Mouse (Mus musculus): ENCODE measurements around the gene Cyp27b1. TPM values are rescaled to one million over a fixed set of nuclear protein-coding genes. Genes with fewer than 3 reads are reported as not detected.
"Not testable (repeated sequence)": the region's sequence is repeated elsewhere in the genome, so short reads cannot be mapped to it uniquely, and the experiment has no call there.

Gene Cyp27b1
- polyA plus RNA-seq, 1 experiment from 2014 or later, result 0.13 TPM

DNA sequence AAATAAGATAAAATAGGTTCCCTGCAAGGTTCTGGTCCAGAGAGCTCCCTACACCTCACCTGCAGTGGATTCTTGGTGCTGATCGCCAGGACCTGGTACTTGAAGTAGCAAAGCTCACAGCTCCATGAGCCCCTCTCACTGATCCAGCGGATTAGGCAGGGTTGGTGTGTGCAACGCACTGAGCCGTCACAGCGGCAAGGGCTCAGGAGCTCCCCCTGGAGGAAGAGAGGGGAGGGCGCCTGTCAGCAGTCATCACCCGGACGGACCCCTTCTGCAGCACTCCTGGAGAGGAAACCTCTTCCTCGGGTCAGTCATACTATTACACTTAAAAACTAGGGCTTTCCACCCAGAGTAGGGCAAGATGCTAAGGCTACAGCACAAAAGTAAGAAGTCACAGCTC is 10.1 kb downstream of the Cyp27b1 start:
- peaks cover 45% of the 10 kb centered on the region for H3K27me3 ChIP-seq (ENCODE audit: control insufficient read depth, insufficient read depth, low read length)
- no peaks in the 10 kb centered on the region for H3K9me3 ChIP-seq (replicated peaks; ENCODE audit: control insufficient read depth, low read length)
- H3K4me1 ChIP-seq (ENCODE audit: control insufficient read depth, insufficient read depth, low read length), result peaks cover 6% of the 10 kb centered on the region
- WGBS (ENCODE audit: insufficient replicate concordance), result 2% methylated on average over 9 of the region's 9 CpGs
- no peak overlapping the region for H3K4me3 ChIP-seq (ENCODE audit: low read depth, low read length)
- no peak overlapping the region for H3K27ac ChIP-seq (ENCODE audit: low read depth, low read length)
- H3K36me3 ChIP-seq (ENCODE audit: control insufficient read depth, insufficient read depth, low read length), result no peaks in the 10 kb centered on the region
- H3K4me2 ChIP-seq, result peak overlapping the region; percentile 100; the same call in 1 of the 2 replicates
- no peak overlapping the region for H3K9ac ChIP-seq (ENCODE audit: low read depth, low read length)
- no peak for ATAC-seq (replicated peaks; ENCODE audit: insufficient number of reproducible peaks, low FRiP score, low TSS enrichment)

DNA sequence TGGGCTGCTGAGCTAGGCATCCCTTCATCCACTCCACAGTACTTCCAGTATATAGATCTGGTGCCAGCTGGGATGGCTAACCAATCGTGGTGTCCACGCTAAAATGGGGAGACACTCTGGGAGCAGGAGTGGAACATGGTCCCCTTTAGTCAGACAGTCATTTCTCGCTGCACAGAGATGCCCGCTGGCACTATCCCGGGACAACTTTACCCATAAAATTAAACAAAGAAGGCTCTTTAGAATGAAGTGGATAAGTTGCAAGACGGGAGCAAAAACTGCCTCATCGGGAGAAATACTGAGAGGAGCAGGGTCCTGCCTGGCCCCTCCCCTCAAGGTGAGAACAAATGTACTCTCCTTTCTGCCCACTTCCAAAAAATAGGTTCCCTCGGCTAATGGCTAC is 10.7 kb downstream of the Cyp27b1 start:
- no peak overlapping the region for H3K9ac ChIP-seq (ENCODE audit: low read depth, low read length)
- 15% methylated on average over 8 of the region's 8 CpGs for WGBS (ENCODE audit: insufficient replicate concordance)

DNA sequence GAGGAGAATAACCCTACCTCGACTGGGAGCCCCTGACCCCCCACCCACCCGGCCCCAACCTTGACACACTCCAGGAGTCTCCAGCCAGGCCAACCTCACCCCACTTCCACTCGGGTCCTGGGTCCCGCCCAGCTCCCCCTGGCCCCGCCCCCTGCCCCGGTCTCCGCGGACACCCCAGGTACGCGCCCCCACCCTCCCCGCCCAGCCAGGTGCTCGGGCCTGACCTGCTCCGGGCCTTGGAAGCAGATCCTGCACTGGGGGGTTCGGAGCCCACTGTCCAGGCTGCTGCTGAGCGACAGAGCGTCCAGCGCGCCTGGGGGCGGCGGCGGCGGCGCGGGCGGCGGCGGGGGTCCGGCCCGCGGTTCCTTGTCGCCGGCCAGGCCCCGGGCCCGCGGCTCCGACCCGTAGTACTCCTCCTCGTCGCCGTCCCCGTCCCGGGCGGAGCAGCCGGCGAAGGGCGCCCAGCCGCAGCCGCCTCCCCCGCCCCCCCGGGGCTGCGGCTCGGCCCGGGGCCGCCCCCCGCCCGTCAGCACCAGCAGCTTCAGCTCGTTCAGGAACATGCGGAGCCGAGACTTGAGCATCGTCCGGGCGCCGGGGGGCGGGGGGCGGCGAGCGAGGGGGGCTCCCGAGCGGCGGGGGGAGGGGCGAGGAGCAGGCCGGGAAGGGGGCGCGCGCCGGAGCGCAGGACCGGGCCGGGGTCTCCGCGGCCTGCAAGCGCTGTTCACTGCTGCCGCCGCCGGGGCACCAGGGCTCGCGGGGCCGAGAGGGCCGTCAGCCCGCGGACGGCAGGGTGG is 11.3 kb downstream of the Cyp27b1 start:
- H3K27me3 ChIP-seq (ENCODE audit: control insufficient read depth, insufficient read depth, low read length), result peaks cover 45% of the 10 kb centered on the region
- no peak overlapping the region for H3K27ac ChIP-seq (ENCODE audit: low read depth, low read length)

More for the DNA sequence above, 10.7 kb downstream of the Cyp27b1 start:
- Histone ChIP-seq H3K36me3 (ENCODE audit: control insufficient read depth, insufficient read depth, low read length) (no peaks in the 10 kb centered on the region), H3K4me3 (ENCODE audit: low read depth, low read length) (peak overlapping the region; percentile 84), H3K4me1 (ENCODE audit: control insufficient read depth, insufficient read depth, low read length) (peaks cover 6% of the 10 kb centered on the region), H3K9me3 (replicated peaks; ENCODE audit: control insufficient read depth, low read length) (no peaks in the 10 kb centered on the region), H3K4me2 (peak overlapping the region; percentile 100), H3K27ac (ENCODE audit: low read depth, low read length) (no peak overlapping the region), H3K27me3 (ENCODE audit: control insufficient read depth, insufficient read depth, low read length) (peaks cover 45% of the 10 kb centered on the region)
- ATAC-seq (replicated peaks; ENCODE audit: insufficient number of reproducible peaks, low FRiP score, low TSS enrichment), result no peak

DNA sequence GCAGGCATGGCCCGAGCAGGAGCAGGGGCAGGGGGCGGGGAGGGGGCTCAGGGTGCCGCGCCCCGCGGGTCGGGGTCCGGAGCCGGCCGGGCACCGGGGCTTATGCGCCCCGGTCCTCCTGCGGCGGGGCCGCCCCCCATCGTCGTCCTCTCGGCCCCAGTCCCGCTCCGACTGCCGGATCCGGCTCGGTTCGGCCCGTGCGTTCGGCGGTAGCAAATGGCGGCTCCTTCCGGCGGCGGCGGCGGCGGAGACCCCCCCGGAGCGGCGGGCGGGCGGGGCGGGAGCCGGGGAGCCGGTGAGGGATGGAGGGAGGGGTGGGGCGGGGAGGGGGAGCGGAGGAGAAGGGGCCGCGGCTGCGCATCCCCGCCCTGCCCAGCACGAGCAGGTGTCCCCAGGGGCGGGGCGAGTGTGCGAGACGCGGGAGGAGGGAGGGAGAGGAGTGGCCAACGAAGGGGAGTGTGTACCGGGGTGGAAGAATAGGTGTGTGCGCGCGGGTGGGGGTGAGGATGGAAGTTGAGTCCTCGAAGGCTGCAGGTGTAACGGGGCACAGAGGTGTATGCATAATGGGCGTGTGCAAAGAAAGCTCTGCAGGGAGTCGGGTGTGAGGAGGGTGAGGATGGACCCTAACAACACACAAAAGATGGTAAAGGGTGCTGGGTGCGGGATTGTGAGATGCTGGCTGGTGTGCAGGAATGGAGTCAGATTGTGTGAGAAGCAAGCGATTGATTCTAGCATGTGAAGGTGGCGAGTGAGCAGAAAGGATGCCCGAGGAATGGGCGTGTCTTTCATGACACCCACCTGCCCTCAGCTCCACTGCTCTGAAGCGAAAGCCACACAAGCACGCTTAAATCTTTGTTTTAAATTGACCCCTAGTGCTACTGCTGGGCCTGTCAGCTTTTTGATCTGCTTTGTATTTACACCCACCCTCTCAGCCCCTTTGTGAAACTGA is 12.2 kb downstream of the Cyp27b1 start, which contains the start of gene March9:
Gene March9 (minus strand): TSS at position 217 of the 949 bp plus-strand sequence.
- peak within 1 kb of the TSS; percentile 84 for H3K4me3 ChIP-seq (ENCODE audit: low read depth, low read length)
- no peaks in the 10 kb centered on the region for H3K9me3 ChIP-seq (replicated peaks; ENCODE audit: control insufficient read depth, low read length)
- peaks cover 4% of the 10 kb centered on the region for H3K36me3 ChIP-seq (ENCODE audit: control insufficient read depth, insufficient read depth, low read length)
- no peak within 1 kb of the TSS for H3K27ac ChIP-seq (ENCODE audit: low read depth, low read length)
- H3K9ac ChIP-seq (ENCODE audit: low read depth, low read length), result peak within 1 kb of the TSS; percentile 72
- H3K27me3 ChIP-seq (ENCODE audit: control insufficient read depth, insufficient read depth, low read length), result peaks cover 45% of the 10 kb centered on the region
- no peak; the same call in 1 of the 2 replicates for ATAC-seq (replicated peaks; ENCODE audit: insufficient number of reproducible peaks, low FRiP score, low TSS enrichment)
- H3K4me1 ChIP-seq (ENCODE audit: control insufficient read depth, insufficient read depth, low read length), result peaks cover 14% of the 10 kb centered on the region
- peak within 1 kb of the TSS; percentile 100 for H3K4me2 ChIP-seq
- WGBS (ENCODE audit: insufficient replicate concordance), result 2% methylated on average over 44 of the region's 72 CpGs

More for the DNA sequence above, 11.3 kb downstream of the Cyp27b1 start:
- H3K36me3 ChIP-seq (ENCODE audit: control insufficient read depth, insufficient read depth, low read length), result no peaks in the 10 kb centered on the region
- WGBS (ENCODE audit: insufficient replicate concordance), result under 1% methylated on average over 43 of the region's 92 CpGs
- H3K4me2 ChIP-seq, result peak overlapping the region; percentile 100
- H3K9me3 ChIP-seq (replicated peaks; ENCODE audit: control insufficient read depth, low read length), result no peaks in the 10 kb centered on the region
- peak overlapping the region; percentile 84 for H3K4me3 ChIP-seq (ENCODE audit: low read depth, low read length)
- peaks cover 6% of the 10 kb centered on the region for H3K4me1 ChIP-seq (ENCODE audit: control insufficient read depth, insufficient read depth, low read length)
- H3K9ac ChIP-seq (ENCODE audit: low read depth, low read length), result peak overlapping the region; percentile 72
- ATAC-seq (replicated peaks; ENCODE audit: insufficient number of reproducible peaks, low FRiP score, low TSS enrichment), result no peak

DNA sequence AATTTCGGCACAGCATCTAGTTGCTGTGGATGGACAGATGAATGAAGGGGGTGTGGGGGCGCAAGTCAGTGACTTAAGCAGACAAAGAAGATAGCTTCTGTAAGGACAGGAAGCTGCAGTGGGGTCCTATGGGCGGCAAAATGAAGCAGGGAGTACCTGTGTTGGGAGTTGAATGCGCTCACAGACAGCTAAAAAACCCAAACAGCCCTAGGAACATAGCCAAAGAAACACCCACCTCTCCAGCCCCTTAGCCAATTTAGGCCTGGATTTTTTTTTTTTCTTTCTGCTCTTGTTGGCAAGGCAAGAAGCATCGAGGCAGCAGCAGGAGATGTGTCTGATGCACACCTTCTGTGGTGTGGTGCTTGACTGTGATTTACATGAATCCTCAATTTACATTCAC is 13.0 kb downstream of the Cyp27b1 start:
- no peak overlapping the region for H3K27ac ChIP-seq (ENCODE audit: low read depth, low read length)
- H3K9me3 ChIP-seq (replicated peaks; ENCODE audit: control insufficient read depth, low read length), result no peaks in the 10 kb centered on the region
- no peak overlapping the region for H3K4me3 ChIP-seq (ENCODE audit: low read depth, low read length)
- no peak for ATAC-seq (replicated peaks; ENCODE audit: insufficient number of reproducible peaks, low FRiP score, low TSS enrichment)
- H3K9ac ChIP-seq (ENCODE audit: low read depth, low read length), result no peak overlapping the region
- H3K4me1 ChIP-seq (ENCODE audit: control insufficient read depth, insufficient read depth, low read length), result peaks cover 16% of the 10 kb centered on the region
- 44% methylated on average over 5 of the region's 5 CpGs for WGBS (ENCODE audit: insufficient replicate concordance)
- H3K4me2 ChIP-seq, result no peak overlapping the region
- peaks cover 45% of the 10 kb centered on the region for H3K27me3 ChIP-seq (ENCODE audit: control insufficient read depth, insufficient read depth, low read length)
- peaks cover 12% of the 10 kb centered on the region for H3K36me3 ChIP-seq (ENCODE audit: control insufficient read depth, insufficient read depth, low read length)

DNA sequence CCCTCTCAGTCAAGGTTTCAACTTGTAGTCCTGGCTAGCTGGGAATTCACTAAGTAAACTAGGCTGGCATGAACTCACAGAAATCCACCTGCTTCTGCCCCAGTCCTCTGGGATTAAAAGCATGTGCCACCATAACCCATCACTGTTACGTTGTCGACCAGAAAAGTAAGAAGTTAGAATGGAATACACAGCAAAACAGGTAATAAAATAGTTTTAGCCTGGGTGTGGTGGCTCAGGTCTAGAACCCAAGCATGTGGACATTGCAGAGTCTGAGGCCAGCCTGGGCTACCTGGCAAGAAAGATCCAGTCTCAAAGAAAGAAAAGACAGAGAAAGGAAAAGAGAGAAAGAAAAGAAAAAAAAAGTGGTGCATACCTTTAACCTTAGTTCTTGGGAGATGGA is 13.5 kb downstream of the Cyp27b1 start:
- no peak for ATAC-seq (replicated peaks; ENCODE audit: insufficient number of reproducible peaks, low FRiP score, low TSS enrichment)
- peaks cover 17% of the 10 kb centered on the region for H3K36me3 ChIP-seq (ENCODE audit: control insufficient read depth, insufficient read depth, low read length)

DNA sequence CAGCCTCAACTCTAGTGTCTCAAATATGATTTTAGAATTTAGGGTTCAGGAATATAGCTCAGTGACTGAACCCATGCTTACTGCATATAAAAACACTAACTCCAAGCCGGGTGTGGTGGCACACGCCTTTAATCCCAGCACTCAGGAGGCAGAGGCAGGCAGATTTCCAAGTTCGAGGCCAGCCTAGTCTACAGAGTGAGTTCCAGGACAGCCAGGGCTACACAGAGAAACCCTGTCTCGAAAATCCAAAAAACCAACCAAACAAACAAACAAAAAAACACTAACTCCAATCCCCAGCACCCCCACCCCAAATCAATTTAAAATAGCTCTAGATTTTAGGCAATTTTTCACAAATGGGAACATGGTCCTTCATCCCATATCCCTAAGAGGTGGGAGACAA is 14.1 kb downstream of the Cyp27b1 start:
- H3K27me3 ChIP-seq (ENCODE audit: control insufficient read depth, insufficient read depth, low read length), result peaks cover 41% of the 10 kb centered on the region
- not testable (repeated sequence) for H3K27ac ChIP-seq (ENCODE audit: low read depth, low read length)

More for the DNA sequence above, 13.5 kb downstream of the Cyp27b1 start:
- 60% methylated on average over 2 of the region's 2 CpGs for WGBS (ENCODE audit: insufficient replicate concordance)
- Histone ChIP-seq H3K27me3 (ENCODE audit: control insufficient read depth, insufficient read depth, low read length) (peaks cover 43% of the 10 kb centered on the region), H3K9me3 (replicated peaks; ENCODE audit: control insufficient read depth, low read length) (no peaks in the 10 kb centered on the region), H3K4me1 (ENCODE audit: control insufficient read depth, insufficient read depth, low read length) (peaks cover 16% of the 10 kb centered on the region), H3K4me2 (no peak overlapping the region), H3K4me3 (ENCODE audit: low read depth, low read length) (no peak overlapping the region), H3K9ac (ENCODE audit: low read depth, low read length) (no peak overlapping the region), H3K27ac (ENCODE audit: low read depth, low read length) (no peak overlapping the region)

DNA sequence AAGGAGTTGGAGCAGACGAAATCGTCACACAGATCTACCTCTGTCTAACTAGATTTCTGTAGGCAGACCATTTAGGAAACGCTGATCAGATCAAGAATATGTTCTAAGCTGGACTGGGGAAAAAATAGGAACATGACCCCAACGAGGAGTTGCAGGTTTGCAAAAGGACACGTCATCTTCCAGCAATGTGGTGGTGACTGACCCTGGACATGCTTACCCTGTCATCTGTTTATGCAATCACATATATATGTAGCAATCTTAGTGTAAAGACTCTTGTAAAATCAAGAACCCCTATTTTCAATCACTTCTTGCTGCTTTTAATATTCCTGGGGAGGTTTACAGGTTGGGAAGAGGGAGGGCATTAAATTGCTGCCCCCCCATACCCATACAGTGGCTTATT is 14.5 kb downstream of the Cyp27b1 start:
- H3K4me2 ChIP-seq, result no peak overlapping the region
- H3K27ac ChIP-seq (ENCODE audit: low read depth, low read length), result no peak overlapping the region
- peaks cover 37% of the 10 kb centered on the region for H3K27me3 ChIP-seq (ENCODE audit: control insufficient read depth, insufficient read depth, low read length)
- no peak overlapping the region for H3K4me3 ChIP-seq (ENCODE audit: low read depth, low read length)
- peaks cover 16% of the 10 kb centered on the region for H3K4me1 ChIP-seq (ENCODE audit: control insufficient read depth, insufficient read depth, low read length)
- no peak for ATAC-seq (replicated peaks; ENCODE audit: insufficient number of reproducible peaks, low FRiP score, low TSS enrichment)
- H3K9me3 ChIP-seq (replicated peaks; ENCODE audit: control insufficient read depth, low read length), result no peaks in the 10 kb centered on the region
- 73% methylated on average over 5 of the region's 5 CpGs for WGBS (ENCODE audit: insufficient replicate concordance)
- peaks cover 26% of the 10 kb centered on the region for H3K36me3 ChIP-seq (ENCODE audit: control insufficient read depth, insufficient read depth, low read length)
- no peak overlapping the region for H3K9ac ChIP-seq (ENCODE audit: low read depth, low read length)

More for the DNA sequence above, 14.1 kb downstream of the Cyp27b1 start:
- WGBS (ENCODE audit: insufficient replicate concordance), result 78% methylated on average over 4 of the region's 4 CpGs
- not testable (repeated sequence) for H3K4me2 ChIP-seq; H3K9me3 ChIP-seq (replicated peaks; ENCODE audit: control insufficient read depth, low read length); H3K4me3 ChIP-seq (ENCODE audit: low read depth, low read length); ATAC-seq (replicated peaks; ENCODE audit: insufficient number of reproducible peaks, low FRiP score, low TSS enrichment); H3K9ac ChIP-seq (ENCODE audit: low read depth, low read length)
- Histone ChIP-seq H3K36me3 (ENCODE audit: control insufficient read depth, insufficient read depth, low read length) (peaks cover 22% of the 10 kb centered on the region), H3K4me1 (ENCODE audit: control insufficient read depth, insufficient read depth, low read length) (peaks cover 16% of the 10 kb centered on the region)

All from heart, embryonic 11.5 days (tissue).